Mouse (Mus musculus): Measurements from ENCODE around the gene Agxt2. TPM values are rescaled to one million over a fixed set of nuclear protein-coding genes. Genes with fewer than 3 reads are reported as not detected.

Gene Agxt2
- total RNA-seq (2022), result not detected

DNA sequence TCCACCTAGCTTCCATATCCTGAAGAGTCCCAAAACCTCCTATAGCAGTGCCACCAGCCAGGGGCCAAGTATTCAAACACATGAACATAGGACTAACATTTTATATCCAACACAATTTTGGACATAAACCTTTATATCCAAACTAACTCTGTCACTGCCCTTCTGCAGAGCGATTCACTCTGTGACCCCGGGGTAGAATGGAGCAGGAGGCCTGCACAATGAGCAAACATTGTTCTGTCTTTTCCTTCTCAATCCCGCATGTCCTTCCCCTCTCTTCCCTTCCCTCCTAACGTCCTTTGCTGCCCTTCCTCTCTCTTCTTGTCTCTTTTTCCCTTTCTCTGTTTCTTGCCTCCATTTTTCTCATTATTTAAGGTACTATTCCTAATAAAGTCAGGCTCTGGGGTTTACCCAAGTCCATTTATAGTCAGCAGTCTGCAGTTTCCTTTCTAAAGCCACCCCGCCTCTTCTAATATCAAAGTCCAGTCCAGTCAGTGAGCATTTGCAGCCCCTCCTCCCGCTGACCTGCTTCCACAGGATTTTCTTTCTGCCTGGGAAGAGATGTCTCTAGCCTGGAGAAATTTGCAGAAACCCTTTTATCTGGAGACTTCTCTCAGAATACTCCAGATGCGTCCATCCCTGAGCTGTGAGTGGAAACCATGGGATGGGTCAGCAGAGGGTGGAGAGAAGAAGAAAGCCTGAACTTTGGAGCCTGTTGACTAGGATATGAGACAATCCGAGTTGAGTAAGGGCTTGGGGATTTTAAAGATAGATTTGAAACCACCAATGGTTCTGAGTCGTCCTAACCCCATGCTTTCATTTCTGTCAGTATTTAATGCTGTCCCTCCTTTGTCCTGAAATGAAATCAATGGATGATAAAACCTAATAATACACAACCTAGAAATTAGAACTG lies at the start of gene Agxt2:
Gene Agxt2, plus strand, starts transcription at position 494 of the 910 bp plus-strand sequence.
- DNase-seq (ENCODE audit: low spot score in 2 of 2), result no peak

DNA sequence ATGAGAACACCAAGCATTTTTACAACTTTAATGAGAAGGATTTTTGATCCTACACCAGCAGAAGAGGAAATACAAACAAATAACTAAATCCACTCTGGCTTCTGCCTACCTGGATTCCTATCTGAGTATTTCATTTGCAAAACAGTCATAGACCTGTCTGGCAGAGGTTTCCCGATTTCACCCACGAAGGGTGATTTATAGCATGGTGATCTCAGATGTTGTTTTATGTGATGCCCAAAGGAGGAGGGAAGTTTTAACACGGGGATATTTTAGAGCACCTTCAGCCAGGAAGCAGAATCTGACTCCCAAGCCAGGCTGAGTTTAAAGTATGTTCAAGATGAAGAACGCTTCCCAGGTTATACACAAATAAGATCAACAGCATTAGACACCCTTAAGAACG lies 46.5 kb upstream of the Agxt2 start:
- no peak for DNase-seq (ENCODE audit: low spot score in 2 of 2)

DNA sequence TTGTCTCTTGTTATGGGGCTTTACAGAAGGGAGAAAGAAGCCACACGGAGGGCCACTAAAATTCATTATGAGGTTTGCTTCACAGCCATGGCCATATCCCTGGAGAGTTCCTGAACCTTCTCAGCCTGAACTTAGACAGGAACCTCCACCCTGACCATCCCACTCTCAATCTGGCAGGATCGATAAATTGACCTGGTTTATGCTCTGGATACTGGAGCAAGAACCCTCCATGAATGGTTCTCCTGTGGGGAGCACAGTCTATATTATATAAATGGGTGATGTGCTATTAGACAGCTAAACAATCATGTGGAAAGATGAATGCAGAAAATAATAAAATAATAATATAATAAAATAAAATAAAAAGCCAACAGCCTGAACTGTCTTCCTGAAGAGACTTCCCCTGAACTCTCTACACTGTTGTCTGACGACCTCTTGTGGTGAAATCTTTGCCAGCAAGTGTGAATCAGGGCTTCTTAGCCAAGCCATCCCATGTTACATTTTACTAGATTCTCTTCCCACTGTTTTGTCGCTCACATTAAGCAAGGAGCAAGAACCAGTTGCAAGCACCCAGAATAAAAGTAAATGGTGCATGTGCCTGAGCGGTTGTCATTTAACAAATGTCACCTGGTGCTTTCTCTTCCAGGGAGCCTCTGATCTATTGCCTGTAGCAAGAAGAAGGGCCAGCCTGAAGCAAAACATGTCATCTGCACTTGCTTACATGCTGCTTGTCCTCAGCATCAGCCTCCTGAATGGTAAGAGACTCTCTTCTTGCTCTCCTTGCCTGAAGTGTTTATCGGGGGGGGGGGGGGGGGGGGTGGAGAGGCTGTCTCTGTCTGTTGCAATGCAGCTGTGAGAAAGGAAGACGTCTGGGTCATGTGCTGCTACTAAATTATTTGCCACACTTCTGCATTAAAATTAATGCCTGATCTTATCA lies 44.5 kb upstream of the Agxt2 start:
- DNase-seq (ENCODE audit: low spot score in 2 of 2), result peak; percentile 9 to 11

DNA sequence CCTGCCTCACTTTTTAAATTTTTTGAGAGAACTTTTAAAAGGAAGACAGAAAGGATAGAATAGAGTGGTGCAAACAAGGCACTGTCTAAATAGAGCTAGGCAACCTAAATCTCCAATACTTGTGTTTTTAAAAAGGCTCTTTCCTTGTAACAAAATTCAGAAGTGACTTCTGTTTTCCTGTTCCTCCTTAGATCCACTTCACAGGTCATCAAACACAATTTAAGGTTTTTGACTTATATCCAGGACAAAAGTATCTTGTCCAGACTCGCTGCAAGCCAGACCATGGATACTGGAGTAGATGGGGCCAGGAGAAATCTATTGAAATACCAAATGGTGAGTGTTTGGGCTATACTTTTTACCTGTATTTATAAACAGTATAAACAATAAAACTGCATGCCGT lies 33.3 kb upstream of the Agxt2 start, which contains the start of gene Gm21973:
Gene Gm21973, plus strand, starts transcription at position 301 of the 400 bp plus-strand sequence.
- DNase-seq (ENCODE audit: low spot score in 2 of 2), result no peak

DNA sequence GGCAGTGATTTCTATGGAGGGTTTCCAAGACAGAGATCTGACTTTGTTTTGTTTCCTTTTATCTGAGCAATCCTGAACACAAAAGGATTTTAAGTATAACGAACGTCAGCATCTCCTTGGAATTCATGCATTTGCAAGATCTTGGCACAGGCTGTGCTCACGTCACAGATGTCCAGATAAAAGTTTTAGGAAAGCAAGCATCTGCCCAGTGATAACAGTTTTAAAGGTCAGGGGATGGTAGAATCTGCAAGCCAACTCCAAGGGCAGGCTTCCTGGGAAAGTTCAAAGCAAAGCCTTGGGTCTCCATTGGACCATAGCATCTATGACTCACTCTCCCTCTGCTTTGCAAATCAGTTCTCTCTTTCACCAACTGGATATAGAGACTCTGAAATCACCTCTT lies 27.7 kb upstream of the Agxt2 start:
- DNase-seq (ENCODE audit: low spot score in 2 of 2), result no peak

DNA sequence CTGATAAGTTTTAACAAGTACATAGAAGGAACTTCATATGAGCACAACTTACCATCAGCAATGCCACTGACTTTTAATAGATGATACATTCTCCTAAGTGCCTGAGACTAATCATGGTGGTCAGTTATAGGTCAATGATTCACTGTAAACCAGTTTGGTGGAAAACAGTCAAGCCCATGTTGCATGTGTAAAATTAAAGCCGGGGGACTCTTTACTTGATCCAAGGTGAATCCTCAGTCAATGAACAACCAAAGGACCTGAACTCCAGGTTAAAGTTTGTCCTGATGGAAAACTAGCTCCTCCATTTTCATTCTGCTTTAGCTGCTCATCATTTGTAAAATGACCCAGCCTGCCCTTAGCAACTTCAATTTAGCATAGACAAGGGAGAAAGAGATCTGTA lies 25.8 kb upstream of the Agxt2 start:
- DNase-seq (ENCODE audit: low spot score in 2 of 2), result no peak

DNA sequence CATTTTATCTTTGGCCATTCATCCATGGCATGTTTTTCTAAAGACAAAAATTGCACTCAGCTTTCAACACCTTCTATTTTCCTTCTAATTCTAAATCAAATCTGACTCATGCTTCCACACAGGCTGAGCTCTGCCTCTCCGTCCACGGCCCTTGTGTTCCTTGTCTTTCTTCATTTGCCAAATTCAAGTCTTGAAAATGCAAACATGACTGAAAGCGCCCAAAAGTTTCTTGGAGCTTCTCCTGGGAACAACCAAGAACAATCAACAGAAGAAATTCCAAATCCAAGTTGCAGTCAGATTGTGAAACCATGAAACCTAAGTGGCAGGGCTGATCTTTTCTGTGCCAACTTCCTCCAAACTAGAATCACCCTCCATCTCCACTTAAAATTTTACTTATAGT lies 19.7 kb upstream of the Agxt2 start:
- no peak for DNase-seq (ENCODE audit: low spot score in 2 of 2)

DNA sequence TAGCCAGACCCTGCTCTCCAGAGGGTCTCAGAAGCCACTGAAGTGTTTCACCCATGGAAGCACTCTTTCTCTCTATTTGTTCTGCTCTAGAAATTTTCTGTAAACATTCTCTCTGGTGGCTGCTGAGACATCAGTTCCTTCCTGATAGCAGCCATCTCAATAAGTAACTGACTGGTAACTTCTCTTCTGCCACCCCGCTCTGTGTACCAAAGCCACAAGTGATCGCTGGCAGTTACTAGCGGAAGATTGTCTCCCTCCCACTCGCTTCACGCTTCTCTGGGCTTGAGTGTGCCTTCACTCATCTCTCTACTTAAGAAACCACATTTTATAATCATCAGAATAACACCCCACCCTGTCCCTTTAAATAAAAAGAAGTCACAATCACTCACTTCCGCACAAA lies 11.3 kb upstream of the Agxt2 start:
- no peak for DNase-seq (ENCODE audit: low spot score in 2 of 2)

DNA sequence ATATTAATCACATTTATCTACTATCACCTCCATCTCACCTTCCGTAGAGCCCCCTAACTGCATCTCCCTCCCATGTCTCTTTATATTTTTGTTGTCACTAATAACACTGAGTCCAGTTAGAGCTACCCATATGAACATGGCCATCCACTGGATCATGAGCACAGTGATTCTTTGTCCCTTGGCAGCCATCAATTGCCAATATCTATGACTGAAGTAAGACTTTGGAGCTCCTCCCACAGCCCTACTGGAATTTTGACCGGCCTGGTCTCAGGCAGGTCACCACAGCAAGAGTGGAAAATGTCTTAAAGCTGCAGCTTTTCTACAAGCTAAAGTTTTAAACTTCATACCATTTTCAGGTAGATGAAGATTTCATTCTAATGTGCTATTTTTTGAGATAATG lies 8.0 kb downstream of the Agxt2 start:
- no peak for DNase-seq (ENCODE audit: low spot score in 2 of 2)

DNA sequence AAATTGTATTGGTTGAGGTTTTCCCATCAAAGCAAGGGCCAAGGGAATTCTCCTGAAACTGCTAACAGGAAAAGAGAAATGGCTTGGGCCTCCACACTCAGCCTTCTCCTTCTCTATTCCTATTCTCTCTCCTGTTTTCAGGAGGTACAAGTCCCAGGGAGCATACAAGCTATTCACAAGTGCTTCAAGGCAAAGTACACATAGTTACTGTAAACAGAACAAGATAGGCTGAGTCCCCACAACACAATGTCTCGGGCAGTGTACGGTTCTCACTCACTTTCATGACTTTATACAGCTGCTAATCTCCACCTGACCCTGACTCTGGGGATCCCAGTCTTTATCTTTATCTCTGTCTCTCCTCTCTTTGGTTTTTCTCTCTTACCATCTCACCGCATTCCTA lies 17.1 kb downstream of the Agxt2 start:
- DNase-seq (ENCODE audit: low spot score in 2 of 2), result no peak

DNA sequence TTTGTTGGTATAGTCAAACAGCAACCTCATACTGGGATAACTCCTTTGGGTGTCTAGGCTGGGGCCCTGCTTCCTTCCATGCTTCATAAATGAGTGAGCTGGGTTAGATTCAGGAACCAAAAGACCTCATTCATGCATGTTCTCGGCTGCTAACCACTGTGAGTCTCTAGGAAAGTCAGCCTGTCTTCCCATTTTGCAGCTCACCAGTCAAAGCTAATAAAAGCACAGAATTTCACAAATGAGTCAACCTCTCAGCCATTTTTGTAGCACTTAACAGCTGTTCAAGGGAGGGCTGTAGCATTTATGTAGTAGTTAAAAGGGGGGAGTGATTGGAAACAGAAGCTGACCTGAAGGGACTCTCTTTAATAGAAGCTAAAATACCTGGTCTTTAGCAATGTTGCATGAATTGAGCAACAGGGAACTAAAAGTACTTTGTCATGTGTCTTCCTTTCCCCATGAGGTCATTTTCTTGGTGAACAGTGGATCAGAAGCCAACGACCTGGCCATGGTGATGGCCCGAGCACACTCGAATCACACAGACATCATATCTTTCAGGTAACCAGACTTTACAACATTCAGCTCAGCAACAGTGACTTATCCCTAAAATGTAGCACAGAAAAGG lies 20.1 kb downstream of the Agxt2 start:
- no peak for DNase-seq (ENCODE audit: low spot score in 2 of 2)

DNA sequence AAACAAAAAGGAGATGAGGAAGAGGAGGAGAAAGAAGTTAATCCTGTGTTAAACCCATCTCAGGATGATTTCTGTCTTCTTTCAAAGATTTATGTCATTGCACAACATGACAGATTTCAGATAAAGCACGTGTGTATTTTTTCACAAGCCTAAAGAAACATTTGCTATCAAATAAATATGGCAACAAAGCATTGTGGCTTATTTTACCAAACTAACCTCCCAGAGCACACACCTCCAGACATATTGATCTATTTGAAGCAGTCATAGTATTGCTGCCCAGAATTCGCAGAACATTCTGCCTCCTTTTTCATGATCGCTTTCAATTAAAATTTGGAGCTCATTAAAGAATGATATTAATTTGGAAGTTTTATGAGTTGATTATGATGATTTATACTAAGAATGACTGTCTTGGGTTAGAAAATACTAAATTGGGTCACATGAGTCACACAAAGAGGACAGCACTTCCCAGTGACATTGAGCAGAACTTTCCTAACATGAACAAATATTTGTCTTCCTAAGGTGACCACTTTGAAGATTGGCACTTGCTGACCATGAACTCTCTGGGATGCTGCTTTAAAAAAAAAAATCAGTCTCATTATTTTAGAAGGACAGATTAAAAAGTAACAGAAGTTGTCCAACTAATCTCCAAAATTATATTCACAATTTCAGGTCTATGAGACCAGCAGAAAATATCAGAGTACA lies 21.6 kb downstream of the Agxt2 start:
- no peak for DNase-seq (ENCODE audit: low spot score in 2 of 2)

DNA sequence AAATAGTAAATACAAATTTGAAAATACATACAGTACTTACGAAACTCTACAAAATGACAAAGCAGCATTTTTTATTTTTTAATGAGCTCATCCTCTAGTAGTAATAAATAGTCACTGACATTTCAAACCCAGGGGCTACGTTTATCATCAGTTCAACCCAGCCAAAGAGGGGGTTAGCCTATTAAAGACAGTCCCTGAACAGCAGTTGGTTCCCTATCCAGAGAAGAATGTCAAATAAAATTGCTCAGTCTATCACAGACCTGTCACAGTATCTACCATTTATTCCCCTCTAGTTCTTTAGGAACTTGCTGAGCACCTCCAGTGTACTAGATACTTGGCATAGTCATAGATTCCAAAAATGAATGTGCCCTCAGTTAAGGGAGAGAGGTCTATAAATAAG lies 28.9 kb downstream of the Agxt2 start:
- no peak for DNase-seq (ENCODE audit: low spot score in 2 of 2)

DNA sequence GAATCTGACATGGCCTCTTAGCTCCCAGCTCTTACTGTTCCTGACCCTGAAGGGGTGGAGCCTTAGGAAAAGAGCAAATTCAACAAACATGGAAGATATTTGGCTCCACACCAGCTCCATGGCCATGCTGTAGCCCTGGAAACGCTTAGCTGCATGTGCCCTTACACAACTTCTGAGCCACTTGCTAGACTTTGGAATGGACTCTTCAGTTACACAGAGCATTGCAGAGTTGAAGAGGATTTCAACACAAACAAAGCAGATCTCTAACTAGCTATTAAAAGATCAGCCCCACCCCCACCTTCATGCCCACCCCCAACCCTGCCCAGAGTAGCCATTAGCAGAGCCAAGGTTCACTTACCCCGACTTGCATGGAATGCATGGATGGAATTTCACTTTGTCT lies 41.5 kb downstream of the Agxt2 start:
- DNase-seq (ENCODE audit: low spot score in 2 of 2), result no peak

DNA sequence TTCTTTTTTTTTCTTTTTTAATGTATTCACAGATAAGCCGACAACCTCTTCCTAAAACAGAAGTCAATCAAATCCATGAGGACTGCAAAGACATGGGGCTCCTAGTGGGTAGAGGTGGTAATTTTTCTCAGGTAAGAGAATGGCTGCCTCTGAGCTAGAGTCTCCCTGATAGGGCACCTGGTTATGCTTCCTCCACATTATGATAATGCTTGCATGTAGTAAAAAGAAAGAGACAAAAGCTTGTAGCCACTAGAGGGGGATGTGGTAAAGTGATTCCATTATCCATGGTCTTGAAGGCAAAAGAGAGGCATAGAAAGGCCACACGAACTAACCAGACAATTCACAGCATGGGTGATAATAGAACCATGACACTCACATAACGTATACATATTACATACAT lies 42.1 kb downstream of the Agxt2 start:
- no peak for DNase-seq (ENCODE audit: low spot score in 2 of 2)

DNA sequence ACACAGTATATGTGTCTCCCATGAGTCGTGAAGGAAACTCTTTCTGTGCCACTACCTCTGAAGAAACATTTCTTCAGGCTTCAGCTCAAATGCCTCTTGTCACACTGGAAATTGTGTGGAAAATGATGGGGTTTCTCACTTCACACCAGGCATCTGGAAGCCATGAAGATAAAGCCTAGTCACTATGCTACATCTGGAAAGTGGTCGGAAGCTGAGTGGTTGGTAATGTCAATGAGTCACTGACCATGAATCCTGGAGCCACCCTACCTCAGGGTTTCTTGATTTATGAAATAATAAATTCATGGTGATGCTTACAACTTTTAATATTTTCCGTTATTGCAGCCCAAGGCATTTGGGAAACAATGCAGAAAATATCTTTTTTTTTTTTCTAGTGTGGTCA lies 51.5 kb downstream of the Agxt2 start:
- no peak for DNase-seq (ENCODE audit: low spot score in 2 of 2)

DNA sequence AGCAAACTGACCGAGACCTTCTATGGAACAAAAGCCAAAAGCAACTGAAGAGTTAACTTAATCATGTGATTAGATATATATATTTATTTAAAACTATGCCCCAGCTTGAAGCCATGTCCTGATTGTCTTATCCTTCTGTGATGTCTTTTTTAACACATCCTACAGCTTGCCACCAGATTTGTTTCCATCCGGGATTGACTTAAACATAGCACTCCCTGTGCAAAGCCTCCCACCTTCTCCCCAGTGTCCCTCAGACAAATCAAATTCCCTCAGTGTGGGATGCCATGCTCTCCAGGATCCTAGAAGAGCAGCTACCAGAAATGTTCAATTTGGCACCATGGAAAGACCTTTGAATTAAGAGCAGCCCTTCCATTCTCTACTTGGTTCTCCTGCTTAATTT lies 52.5 kb downstream of the Agxt2 start:
- peak in 1 of 2 experiments; percentile 54 for DNase-seq (ENCODE audit: low spot score in 2 of 2)

DNA sequence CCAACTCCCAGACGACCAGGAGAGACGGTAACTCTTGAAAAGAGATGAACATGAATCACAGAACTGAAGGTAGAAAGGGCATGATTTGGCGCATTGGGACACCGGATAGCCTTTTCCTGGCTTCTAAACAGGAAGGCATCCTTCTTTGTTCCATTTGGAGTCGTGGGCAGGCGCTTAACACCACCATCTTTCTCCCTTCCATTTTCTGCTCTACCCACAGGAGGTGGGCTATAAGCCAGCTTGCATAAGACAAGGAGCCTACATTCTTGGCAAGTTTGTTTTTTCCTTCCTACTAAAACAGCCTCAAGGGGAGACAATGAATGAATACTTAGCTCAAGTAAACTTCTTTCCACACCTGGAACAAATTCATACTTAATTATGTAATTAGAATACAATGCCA lies 55.3 kb downstream of the Agxt2 start:
- peak in 1 of 2 experiments; percentile 44 for DNase-seq (ENCODE audit: low spot score in 2 of 2)

DNA sequence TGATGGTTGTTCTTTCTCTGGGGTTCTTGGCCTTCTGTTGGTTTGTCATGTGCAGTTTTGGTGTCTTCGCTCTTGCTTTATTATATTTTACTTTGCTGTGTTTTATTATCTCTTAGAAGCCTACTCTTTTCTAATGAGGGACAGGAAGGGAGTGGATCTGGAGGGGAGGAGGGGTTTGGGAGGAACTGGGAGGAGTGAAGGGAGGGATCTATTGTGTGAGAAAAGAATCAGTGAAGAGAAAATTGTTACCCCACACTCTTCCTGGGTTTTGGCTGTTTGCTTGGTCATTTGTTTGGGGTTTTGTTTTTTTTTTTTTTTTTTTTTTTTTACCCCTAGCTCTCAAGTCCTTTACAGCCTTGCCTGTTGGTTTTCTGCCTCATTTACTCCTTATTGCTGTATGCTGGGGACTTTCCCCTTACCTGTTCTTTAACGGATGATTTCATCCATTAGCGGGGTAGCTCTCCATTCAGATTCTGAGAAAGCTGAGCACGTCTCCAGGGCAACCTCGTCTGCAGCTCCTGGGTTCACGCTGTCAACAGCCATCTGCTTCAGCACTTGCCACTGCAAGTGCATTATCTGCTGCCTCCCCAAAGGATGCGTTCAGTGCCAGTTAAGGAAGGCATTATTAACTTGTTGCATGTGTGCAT lies 62.9 kb downstream of the Agxt2 start:
- DNase-seq (ENCODE audit: low spot score in 2 of 2), result no peak

DNA sequence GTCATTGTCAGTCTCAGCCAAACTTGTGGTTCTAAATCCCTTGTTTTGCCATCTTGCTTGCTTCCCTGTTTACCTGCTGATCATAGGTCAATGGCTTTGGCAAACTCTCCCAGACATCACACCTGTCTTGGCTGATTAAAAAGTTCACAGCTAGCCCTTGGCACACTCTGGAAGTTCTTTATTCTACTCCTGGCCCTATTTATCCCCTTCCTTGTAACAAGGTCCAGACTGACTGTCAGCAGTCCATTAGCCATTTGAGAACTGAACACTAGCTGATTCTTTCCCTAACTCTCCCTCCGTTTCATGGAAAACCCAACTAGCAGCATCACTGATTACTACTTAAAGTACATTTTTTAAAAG lies 63.4 kb downstream of the Agxt2 start:
- DNase-seq (ENCODE audit: low spot score in 2 of 2), result no peak

DNA sequence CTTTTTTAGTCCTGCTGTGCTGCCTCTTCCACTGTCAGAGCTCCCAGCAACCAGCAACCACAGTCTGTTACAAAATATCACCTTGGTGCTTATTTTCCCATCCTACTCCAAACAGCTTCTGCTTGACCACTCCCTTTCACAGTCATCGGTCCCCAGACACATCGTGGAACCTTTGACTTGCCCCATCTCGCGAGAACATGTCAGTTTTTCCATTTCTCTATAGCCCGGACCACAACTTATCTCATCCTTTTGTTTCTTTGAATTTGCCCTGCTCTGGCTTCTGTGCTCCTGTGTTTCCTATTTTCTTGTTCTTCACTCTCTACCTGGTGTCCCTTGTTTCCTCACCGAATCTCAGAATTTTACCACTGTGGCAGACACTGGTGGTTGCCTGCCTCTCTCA lies 67.8 kb downstream of the Agxt2 start:
- no peak for DNase-seq (ENCODE audit: low spot score in 2 of 2)

All from left cerebral cortex, adult 8-10 months (tissue).